Mouse (Mus musculus) adrenal gland, postnatal 36 days (tissue): ENCODE measurements around the gene Sorcs3. TPM values are rescaled to one million over a fixed set of nuclear protein-coding genes. Genes with fewer than 3 reads are reported as not detected.

ENCODE experiments used
- DNase-seq, 2 experiments: peaks; one replicate each; pipeline ENCODE4 v3.0.0; 2021; ENCODE audit warnings: mixed read lengths in 1 of 2
- total RNA-seq, 2 experiments: library from RNA; stranded (reverse); gene quantifications; 2 replicates each; pipeline ENCODE4 v1.2.3; 2021

Sorcs3 gene
- total RNA-seq, 2 experiments from 2014 or later = not detected

DNA sequence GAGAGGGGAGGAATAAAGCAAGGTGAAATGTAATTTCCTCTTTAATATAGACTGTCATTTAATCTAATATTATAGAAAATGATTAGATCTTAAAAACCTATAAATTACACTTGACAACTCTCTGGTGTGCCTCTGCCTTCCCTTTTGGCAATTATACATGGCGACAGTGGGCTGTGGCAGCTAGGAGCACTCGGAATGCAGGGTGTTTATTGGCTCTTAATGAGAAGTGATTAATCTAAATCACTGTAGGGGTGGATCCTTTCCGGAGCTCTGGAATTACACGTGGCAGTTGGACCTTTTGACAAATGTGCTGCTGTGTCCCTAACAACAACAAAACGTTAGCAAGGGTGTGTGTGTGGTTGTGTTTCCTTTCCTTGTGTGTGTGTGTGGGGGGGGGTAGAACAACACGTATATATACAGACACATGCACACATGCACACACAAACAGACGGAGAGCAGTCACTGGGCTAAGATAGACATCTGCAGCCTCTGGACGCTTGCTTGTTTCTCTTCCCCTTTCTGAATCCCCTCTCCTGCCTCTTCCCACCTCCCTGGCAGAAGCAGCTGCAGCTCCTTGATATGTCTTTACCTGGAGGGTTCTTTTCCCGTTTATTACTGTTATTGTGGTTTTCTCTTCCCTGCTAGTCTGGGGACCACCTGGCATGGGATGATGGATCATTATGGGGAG is 318.8 kb downstream of the Sorcs3 start:
- no peak for DNase-seq

DNA sequence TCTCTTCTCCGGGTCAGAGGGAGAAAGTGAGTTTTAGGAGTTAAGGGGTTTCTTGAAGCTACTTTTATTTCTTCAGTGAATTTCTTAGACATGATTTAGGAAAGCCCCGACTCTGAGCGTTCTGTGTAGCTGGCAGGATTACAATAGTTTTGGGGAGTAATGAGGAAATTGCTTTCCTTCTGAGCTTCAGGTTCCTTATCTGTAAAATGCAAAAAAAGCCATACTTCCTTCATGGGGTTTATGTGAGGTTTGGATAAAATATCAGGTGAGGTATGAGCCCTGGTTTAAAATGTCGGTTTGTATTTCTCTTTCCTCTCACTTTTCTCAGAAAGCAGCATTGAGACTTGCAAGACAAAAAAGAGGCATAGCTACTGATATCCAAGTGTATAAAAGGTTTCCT is 327.8 kb downstream of the Sorcs3 start:
- no peak for DNase-seq

DNA sequence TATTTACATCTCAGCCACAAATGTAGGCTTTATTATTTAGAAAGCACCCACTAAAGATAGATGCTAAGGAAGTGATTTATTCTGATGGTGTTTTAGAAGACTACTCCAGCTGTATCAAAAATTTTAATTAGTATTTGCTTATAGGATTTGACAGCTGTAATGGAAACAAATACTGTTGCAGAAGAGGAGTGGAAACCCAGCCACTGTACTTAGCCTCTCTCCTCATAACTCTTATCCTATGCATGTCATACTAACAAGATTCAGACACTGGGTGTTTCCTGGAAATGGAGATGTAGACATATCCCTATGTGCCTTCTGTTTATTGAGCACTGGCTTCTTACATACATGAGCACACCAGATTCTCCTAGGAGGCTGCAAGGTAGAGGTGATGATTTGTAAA is 338.5 kb downstream of the Sorcs3 start:
- no peak for DNase-seq

DNA sequence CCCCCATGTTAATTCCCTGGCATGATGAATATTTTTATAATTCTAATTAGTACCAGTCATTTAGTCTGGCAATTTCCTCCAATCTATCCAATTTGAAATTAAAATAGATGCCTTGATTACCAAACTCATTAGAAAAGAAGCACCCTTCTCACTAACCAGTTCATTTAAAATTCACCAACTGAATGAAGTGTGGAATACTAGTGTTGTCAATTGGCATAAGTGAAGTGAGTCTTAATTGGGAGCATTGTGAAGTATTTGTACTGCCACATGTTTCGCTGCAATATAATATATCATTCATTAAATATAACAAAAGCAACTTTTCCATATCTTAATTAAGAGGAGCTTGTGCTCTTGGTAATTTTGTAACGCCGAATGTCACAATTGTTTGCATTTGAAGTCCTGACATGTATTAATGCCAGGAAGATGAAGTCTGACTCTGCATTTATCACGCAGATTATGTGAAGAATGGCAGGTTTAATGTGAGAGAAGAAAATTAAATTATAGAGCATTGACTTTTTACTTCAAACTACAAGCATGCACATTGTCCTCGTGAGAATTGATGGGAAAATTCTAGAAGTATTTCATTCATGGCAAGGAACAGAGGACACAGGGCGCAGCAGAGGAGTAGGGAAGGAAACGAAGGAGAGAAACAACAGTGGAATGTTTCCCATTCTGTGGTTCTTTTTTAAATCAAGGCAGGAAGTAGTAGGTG is 339.8 kb downstream of the Sorcs3 start:
- no peak for DNase-seq

DNA sequence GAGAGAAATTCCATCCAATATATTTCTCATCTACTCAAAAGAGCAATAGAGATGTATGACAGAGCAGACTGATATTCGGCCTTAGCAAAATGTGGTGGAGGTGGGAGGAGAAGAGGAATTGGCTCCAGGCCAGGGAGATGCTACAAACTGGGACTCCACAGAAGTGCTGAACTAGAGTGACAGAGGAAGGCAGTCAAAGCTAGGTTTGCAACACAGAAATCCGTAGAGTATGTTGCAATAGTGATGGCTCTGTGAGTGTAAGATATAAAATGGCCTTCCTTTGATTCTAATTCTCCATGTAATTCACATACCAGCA is 340.3 kb downstream of the Sorcs3 start:
- DNase-seq = no peak

DNA sequence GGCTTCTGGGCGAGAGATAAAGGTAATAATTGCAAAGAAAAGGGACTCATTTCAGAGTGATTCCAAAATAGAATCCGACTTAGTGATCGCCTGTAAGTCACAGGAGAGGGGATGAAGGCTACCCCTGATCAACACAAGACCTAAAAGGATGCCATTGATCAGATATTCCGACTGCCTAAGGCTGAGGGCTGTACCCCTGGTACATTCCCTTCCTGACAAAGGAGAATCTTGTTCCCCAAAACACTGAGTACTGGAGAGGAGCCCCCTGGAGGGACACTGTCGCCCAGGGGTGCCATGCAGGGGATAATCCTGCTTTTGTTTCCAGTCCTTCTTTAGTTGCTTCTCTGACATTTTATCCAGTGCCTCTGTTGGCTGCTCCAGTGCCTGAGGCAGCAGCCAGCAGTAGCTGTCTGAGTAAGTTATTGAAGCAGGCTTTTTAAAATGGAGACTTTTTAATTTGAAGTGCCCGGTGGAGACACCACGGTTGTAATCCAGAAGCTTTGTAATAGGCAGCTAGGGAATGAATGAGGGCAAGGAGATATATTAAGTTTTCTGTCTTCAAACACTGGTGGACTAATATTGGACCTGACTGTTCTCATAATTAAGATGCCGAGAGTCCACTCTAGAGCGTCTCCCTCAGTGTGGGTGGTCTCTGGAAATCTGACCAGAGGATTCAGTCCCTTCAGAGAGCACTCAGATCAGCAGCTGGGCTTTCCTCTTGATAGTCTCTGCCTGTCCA is 342.5 kb downstream of the Sorcs3 start:
- DNase-seq = no peak

DNA sequence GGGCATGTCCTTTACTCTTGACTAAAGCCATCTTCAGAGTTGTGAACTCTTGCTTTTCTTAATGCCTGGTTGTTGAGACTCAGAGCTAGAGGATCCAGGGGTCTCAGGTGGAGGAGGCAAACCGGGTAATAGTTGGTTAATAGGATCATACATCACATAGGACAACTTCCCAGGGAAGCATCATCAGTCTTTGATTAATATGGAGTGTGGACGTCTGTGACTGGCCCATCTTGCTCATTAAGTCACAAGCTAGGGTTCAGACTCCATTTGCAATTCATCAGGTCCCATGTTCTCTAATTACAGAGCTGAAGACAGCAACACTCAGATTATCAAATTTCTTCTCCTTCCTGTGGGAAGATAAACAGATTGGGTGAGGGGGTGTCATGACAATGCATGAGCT is 353.6 kb downstream of the Sorcs3 start:
- DNase-seq = no peak

DNA sequence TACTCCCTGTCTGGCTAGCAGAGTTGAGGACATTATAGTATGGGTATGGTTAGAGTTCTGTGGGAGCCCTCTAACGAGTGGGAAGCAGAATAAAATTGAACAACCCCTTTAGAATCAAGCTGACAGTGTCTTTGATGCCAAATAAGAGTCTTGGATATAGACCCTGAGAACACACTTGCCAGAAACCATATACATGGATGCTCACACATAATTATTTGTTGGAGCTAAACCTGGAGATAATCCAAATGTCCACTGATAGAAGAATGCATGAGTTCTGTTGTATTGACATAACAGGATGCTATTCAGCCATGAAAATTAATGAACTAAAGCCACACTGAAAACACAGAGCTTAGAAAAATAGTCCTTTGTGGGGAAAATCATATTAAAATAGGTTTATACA is 369.9 kb downstream of the Sorcs3 start:
- no peak for DNase-seq

DNA sequence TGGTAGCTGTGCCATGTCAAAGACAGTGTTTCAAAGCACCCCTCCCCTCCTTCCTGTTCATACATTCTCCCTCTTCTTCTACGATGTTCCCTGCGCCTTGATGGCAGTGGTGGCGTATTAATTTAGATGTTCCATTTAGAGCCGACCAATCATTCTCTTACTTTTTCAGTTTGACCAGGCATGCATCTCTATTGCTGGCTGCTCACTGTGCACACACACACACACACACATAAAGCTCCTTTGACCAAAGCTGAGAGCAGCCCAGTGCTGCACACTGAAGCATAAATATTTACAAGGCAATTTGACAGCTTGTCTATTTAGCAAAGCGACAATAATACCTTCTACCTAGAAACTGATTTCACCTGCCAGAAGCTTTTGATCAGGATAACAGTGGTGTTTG is 371.3 kb downstream of the Sorcs3 start:
- no peak for DNase-seq

DNA sequence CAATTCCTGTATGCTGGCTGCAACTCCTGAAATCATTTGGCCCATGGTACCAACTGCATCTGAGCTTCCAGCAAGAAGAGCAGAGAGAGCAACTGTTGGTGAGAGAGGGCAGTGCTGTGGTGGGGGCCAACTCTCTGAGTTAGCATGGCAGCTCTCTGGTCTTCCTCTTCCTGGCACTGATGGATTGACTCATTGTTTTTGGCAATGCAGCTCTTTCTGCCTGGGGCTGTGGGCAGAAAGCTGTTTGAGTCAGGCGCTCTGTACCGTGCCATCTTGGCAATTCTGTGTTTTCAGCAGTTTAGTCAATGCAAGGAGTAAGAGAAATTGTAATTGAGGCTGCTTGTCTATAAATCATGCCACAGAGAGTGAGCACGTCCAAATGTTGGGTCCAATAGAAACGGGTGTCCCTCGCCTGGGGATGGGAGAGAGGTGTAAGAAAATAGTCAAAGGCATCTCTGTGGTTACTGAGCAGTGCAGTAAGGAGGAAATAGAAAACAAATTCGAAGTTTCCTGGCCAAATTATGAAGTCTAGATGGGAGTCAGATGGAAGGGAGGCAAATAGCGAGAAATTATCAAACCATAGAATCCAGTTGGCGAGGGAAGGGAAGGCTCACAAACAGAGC is 379.2 kb downstream of the Sorcs3 start:
- no peak for DNase-seq

DNA sequence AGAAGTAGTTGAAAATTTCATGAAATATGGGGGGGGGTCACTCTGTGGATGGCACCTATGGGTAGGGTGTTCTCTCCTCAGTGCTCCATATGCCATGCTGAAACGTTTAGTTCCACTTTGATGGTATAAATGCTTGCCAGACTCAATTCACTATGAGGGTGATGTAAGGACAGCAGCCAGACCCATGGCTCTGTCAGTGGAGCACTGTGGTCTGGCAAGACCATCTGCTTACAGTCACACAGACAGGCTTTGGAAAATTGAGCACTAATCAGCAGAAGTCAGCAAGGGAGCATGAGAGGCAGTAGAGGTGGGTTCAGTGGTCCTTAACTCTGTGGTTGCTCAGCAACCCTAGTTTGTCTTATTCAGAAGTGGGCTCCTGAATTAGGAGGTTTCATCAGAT is 411.1 kb downstream of the Sorcs3 start:
- DNase-seq = no peak

DNA sequence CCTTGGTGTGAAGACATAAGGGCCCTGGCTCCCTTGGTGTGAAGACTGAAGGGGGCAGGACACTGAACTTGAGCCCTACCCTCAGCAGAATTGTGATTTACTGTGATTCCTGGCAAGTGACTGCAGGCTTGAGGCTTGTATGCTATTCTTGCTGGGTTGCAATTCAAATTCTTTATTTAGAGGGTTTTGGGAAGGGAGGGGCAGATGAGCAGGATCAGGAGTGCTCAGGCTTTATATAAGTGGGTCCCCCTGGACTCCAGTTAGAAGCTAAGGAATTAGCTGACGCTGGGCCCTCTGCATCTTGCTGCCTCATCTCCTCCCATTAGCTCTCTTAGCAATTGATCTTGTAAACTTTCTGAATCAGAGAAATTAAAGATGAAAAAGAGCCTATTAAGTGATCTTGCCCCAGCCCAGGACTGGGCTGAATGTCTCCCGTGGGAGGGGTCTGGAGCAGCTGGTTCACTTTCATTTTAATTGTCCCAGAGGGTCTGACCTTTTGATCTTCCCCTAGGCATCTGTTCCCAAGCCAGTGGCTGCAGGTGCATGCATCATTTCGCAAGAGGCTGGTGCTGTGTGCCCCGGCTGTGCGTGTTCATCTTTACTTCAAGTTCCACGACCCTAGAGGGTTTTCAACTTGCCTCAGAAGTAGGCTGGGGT is 425.0 kb downstream of the Sorcs3 start:
- DNase-seq = no peak

DNA sequence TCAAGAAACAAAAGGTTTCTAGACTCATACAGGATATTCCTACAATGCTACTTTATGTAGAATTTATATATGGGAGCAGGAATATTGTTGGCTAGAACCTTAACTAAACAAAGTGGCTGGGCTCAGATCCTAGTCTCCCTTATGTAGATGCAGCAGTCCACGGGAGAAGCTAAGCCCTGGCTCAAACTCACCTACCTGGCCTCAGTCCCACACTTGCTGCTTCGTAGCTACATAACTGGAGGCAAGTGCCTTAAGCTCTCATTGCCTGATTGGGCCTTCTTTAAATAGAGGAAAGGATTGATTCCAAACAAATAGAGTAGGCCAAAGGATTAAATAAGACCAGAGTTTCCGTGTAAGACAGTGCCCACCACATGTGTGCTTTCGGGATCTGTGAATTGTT is 436.7 kb downstream of the Sorcs3 start:
- no peak for DNase-seq

DNA sequence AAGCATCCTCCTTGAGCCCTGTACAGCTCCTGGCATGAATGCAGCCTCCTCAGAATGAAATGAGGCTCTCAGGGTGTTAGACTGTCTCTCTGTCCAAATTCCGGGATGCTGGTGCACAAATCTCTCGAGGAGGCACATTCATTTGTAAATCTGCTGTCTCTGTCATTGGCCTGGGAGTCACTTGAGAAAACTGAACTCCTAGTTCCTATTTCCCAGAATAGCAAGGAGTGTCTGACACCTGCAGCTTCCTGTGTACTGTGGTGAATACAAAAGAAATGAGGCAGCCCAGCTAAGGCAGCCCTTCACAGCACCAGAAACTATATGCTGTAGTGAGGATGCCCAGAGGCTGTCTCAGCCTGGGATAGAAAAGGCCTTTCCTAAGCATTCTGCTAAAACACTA is 444.1 kb downstream of the Sorcs3 start:
- DNase-seq = no peak

DNA sequence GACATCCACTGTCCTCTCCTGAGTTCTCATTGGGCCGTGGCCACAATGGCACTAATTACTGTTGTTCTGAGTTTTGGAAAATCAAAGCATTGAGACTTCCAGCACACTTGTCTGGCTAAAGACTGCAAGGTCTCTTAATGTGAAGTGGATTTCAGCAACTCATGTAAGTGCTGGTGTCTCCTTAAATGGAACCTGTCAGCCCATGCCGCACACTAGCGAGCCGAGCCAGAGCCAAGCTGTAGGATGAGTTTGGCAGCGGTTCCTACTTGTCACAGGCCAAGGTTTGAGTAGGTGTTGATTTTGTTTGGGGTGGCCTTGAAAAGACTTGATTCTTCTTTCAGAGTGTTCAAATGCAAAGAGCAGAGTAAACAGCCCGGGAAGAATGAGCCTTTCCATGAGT is 445.8 kb downstream of the Sorcs3 start:
- DNase-seq = no peak

DNA sequence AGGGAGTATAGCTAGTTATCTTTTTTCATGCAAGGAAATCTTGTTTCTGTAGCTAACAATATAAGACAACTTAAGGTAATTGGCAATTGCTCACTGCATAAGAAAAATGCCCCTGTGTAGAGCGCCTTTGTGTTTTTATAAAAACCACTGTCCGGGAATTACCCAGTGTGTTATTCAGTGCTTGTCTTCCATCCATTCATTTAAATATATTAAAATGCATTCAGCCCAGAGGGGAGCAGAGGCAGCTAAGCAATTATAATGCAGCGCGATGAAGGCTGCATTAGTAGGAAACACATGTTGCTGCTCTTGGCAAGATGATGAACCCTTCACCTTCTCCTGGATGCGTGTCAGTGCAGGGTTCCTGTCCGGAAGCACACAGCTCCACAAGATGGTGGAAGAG is 454.4 kb downstream of the Sorcs3 start:
- no peak for DNase-seq

DNA sequence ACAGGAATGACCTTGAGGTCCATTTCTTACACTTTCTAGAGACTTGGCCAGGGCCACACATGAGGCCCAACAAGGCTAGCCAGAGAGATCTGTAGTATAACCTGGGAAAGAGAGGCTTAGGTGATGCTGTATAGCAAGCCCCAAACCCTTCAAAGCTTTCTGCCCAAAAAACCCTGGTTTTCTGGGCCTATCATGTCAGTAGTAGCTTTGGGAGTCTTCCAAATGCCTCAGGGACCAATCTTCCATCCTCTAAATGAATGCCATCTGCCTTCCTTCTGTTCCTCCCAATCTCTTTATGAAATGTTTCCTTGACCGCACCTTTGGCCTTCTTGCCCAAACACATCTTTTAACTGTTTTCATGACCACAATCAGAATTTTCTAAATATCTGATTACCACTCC is 474.1 kb downstream of the Sorcs3 start:
- no peak for DNase-seq

DNA sequence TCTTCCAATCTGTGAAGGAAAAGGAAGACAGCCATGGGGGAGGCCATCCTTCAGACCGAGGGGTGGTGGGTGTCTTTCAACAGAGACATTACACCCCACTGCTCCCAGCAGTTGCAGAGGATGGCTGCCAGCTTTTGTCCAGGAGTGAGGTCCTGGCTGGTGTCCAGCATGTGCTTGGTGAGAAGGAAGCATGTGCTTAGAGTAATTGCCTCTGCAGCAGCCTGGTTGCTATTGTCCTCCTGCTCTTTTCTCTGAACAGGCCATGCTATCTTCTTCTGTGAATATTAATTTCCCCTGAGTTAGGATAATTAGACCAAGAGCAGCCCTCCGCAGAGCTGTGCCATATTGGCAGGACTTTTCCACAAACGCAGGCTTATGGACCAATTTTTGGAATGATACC is 476.7 kb downstream of the Sorcs3 start:
- no peak for DNase-seq

DNA sequence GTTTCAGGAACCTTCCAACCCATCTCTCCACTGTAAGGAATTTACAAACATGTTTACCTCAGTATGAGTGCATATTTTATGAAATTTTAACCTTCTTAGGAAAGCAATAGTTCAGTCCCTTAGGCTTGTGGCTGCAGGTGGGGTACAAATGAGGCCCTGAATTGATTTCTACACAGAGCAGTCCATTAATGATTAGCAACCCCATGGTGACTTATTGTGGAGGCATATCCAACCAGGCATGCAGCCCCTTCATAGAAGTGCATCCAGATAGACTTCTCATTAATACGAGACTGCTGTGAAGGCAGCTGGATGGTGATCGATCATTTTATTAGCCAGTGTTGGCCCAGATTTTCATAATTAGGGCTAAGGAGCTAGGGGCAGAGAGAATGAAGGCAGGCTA is 480.5 kb downstream of the Sorcs3 start:
- no peak for DNase-seq

DNA sequence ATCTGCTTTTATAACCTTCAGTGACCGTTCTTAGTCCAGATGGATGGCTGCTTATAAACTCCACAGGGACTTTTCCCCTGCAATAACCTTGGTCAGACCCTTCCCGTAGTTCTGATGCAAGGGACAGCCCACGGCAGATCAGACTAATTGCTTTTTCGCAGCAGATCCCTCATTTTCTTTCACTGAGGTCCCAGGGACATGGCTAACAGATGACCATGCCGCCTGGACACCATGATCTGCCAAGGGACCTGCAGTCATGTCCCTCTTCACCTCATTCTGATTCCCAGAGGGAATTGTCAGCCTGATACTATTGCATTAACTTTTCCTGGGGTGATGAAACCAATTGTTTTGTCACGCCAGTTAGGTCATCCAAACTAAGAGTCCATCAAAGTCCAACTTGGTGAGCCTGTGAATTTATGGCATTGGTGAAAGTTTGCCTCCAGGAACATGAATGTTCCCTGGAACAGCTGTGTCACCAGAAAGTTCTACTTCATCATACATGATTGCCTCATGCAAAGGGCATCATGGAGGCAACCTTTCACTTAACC is 494.4 kb downstream of the Sorcs3 start:
- DNase-seq = no peak

DNA sequence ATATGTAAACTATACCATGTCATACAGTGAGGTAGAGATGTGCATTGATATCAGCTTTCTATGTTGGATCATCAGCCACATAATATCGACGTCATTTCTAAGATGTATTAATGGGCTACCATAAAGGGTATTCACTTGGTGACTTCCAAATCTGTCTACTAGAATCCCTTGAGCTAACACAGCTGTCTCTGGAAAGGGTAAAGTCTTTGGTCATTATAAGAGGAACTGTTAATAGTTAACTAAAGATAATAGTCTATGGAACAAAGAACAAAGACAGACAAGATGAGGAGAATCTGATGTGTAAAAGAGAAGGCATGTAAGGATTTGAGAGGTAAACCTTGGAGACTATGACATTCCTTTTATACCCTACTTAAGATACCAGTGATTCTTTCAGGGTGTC is 497.9 kb downstream of the Sorcs3 start:
- DNase-seq = no peak

DNA sequence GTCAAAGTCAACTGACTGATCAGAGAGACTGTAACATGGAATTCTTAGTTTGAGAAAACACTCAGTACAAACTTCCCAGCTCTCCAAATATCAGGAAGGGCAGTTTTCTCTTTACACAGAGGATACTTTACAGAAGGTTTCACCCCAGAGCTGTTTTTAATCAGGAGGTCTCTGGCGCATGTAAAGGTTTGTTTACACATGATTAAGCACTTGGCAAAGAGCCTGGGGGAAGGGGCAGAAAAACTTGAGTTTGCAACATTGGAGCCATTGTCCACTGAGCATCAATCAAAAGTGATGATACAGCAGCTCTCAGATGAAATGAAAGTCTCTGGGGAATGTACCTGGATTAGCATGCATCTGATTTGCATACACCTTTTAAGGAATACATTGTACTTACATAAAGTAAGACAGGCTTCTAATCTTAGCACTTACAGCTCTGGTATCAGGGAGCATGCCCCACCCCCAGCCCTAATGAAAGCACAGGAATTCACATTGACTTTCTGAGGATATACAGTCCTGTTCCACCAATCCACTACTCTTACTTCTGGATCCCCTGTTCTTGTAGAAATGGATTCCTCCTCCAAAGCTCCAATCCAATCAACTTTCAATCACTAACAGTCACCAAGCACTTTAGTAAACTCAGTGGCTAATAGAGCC is 500.6 kb downstream of the Sorcs3 start:
- no peak for DNase-seq
